Mouse (Mus musculus): ENCODE data around the gene Klf5. TPM values are rescaled to one million over a fixed set of nuclear protein-coding genes. Genes with fewer than 3 reads are reported as not detected.

Gene Klf5
- total RNA-seq, 1 experiment from 2014 or later, result 6.9 TPM

GRCm38 (mm10) chr14:99310358-99310757 lies 11.9 kb downstream of the Klf5 start:
- no peak for DNase-seq

DNA sequence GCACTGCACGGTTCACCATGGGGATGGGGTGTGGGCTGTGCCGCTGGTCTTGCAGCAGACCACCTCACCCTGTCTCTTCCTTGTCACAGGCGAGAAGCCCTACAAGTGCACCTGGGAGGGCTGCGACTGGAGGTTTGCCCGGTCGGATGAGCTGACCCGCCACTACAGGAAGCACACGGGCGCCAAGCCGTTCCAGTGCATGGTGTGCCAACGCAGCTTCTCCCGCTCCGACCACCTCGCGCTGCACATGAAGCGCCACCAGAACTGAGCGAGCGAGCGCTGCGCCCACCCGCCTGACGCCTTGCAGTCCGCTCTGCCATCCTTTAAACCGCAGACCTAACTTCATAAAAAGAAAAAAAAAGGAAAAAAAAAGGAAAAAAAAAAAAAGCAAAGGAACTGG lies 14.6 kb downstream of the Klf5 start:
- DNase-seq, result no peak

- DNase-seq, result no peak
Measured at GRCm38 (mm10) chr14:99316275-99316674, 17.8 kb downstream of the Klf5 start.

GRCm38 (mm10) chr14:99320736-99321135 lies 22.2 kb downstream of the Klf5 start:
- no peak for DNase-seq

DNA sequence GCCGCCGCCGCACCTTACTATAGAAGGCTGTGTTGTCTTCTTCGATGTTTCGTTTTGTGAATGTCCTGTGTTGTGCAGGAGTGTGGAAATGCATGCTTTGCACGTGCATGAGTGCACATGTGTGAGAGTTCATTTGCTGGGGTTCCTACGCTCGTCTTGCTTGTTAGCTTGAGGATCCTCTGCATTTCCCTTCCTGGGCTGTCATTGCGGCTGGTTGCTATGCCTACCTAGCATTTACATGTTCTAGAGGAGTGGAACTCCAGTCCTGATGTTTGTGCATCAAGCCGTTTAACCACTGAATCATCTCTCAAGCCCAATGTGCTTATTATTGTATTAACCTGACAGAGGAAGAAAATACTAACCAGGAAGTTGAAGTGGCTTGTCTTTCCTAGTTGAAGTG lies 24.9 kb downstream of the Klf5 start:
- no peak for DNase-seq

DNA sequence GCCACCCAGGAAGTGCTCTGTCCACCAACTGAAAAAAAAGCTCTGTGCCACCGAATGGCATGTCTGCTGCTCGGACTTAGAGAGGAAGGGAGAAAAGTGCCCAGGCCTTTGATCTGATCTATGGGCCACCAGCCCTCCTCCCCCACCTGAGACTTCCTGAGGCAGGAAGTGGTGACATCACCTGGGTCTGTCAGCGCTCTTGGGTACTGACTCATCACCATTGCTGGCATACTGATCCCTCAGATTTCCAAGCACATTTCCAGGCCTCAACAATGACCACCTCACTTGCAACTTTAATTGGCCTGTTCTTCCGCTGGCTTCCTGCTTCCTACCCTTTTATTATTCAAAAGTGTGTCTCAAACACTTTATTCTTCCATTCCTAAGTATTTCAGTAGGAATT lies 26.0 kb downstream of the Klf5 start:
- DNase-seq, result no peak

DNA sequence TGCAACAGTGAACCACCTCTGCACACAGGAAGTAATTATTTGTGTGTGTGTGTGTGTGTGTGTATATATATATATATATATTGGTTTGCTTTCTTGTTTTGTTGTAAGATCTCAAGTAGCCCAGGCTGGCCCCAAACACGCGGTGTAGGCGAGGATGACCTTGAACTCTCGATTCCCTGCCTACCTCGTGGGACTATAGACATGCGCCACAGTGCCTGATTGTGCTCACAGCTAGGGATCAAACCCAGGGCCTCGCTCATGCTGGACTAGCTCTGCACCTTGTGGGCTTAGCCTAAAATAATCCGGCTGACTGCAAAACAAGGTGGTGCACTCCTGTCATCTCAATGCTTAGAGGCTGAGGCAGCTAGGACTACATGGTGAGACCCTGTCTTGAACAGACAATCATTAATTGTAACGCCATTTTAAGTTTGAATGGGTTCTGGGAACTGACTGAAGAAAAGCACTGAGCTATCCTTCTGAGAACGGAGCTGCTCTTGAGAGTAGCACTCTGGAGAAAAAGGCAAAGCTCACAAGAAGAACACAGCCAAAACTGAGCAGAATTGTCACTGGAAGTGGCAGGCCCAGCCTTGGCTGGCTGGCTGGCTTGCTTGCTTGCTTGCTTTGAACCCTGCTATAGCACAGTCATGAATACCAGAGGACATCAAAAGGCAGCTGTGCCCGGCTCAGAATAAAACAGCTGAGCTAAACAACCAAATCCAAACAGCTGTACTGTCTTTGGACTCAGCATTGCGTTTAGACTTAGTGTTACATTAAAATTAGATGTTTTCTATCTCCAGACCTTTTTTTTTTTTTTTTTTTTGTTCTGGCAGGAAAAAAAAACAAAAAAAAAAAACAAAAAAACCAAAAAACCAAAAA lies 27.3 kb downstream of the Klf5 start:
- DNase-seq, result no peak

DNA sequence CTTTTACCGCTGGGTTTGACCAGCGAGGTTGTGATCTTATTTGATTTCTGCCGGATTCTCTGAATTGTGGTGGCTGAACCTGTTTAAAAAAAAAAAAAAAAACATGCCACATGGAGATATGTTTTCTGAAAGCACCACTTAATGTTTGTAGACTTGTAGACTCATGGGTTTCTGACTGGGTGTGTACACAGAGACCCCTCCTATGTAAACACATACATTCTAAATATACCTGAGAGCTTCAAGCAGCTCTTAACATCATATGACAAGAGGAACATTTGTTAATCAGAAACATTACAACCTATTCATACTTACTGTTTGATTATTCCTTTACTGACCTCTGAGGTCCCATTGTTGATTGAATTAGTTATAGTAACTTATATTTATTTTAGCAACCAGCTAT lies 38.1 kb downstream of the Klf5 start:
- no peak for DNase-seq

- DNase-seq, result no peak
Measured at GRCm38 (mm10) chr14:99339021-99339420, 40.5 kb downstream of the Klf5 start.

- no peak for DNase-seq
Measured at GRCm38 (mm10) chr14:99339681-99340522, 41.4 kb downstream of the Klf5 start.

GRCm38 (mm10) chr14:99340703-99341102 lies 42.2 kb downstream of the Klf5 start:
- DNase-seq, result no peak

- no peak for DNase-seq
Measured at GRCm38 (mm10) chr14:99348175-99348764, 49.8 kb downstream of the Klf5 start.

- no peak for DNase-seq
Measured at GRCm38 (mm10) chr14:99349606-99350005, 51.1 kb downstream of the Klf5 start.

GRCm38 (mm10) chr14:99352989-99353388 lies 54.5 kb downstream of the Klf5 start:
- DNase-seq, result no peak

GRCm38 (mm10) chr14:99354046-99354445 lies 55.6 kb downstream of the Klf5 start:
- DNase-seq, result no peak

DNA sequence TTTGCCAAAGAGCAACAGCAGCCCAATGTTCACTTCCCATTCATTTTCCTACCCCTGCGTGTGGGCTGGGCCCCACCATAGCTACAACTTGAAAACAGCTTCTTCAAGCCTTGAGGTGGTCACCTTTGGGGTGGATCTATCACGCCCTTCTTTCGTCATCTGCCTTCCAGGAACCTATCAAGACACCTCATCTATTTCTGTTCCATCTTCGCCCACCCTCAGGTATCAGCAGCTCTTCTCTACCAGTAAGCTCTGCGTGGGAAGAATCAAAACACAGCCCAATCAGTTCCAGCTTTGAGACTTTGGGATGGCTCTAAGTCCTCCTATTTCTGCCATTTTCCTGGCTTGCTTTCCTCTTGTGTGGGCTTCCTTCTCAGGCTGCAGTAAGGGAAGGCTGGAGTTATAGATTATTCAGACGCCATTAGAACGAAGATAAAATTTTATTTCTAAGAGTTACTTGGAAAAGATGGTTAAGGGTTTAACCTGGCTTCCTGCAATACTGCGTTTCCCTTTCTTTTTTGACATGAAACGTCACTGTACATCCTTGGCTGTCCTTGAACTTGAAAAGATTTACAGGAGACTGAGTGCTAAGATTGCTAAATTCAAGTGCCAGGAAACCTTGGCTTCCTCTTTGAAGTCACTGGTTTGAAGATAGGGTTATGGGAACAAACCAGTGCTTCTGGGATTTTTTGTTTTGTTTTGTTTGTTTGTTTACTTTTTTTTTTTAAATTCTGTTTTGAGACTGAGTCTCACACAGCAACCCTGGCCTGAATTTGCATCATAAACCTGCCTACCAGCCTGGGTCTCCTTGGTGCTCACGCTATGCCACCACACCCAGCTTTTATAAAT lies 56.5 kb downstream of the Klf5 start:
- DNase-seq, result no peak

DNA sequence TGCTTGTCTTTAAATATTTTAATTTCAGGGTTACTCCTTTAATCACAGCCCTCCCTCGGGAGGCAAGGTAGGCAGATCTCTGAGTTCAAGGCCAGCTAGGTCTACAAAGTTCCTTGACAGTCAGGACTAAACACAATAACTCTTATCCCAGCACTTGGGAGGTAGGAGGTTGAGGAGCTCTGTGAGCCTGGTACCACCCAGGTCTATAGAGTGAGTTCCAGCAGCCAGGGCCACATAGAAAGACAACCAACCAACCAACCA lies 57.0 kb downstream of the Klf5 start:
- DNase-seq, result no peak

DNA sequence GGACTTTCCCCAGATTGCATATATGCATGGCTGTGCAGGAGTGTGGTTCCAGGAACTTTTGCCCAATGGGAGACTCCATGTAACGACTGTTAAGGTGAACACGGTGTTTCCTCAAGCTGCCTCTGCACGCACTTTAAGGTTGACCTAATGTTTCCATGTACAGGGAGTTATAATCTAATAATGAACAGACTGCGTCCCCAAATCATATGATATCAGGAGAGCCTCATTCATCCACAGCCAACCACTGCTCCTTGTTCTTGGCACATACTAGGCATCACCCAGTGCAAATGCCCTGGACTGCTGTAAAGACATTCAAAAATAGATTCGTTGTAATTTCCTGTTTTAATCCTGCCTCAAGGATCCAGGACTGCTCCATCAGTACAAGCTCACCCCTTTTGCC lies 64.5 kb downstream of the Klf5 start:
- DNase-seq, result no peak

DNA sequence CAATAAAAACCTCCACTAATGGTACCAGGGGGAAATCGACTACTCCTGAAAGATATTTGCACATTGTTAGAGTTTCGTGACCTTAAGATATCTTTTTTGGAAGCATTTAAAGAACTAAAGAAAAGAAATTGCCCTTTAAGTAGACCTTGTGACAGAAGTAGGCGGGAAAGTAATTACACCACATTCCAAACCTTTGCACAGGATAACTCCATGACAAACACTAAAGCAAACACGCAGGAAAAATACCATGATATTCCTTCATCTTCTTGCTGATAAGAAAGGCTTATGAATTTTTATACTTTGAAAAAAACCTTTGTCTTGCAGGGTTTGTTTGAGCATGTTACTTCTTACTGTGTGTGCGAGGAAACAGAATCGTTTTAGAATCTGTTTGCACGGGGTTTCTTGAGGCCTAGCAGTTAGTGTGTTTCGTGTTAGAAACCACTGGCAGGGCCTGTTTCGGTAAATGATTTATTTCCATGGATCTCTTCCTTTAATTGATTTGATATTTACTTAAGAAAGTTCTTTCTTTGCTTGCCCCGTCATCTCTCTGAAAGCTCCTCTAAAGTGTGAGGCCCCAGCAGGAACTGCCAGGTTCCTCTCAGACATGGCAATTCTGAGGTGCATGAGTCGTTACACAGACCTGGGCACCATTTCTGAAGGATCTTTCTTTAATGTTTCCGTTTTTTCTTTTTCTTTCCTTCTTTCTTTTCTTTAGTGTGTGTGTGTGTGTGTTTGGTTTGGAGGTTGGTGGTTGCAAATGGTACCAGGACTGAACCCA lies 65.7 kb downstream of the Klf5 start:
- DNase-seq, result no peak

All from adrenal gland, postnatal 25 days (tissue).